Mouse (Mus musculus) spleen, adult 18-20 months (tissue): Measurements from ENCODE around the gene Zfp229.
"Not testable (repeated sequence)": the region's sequence is repeated elsewhere in the genome, so short reads cannot be mapped to it uniquely, and the experiment has no call there.

ENCODE experiments used
- DNase-seq, 2 experiments: peaks; one replicate each; pipeline ENCODE4 v3.0.0; 2022; ENCODE audit warnings: mixed read lengths in 2 of 2

The Zfp229 gene

GRCm38 (mm10) chr17:21730495-21730894, at the start of gene Zfp229:
TSS of gene Zfp229 (plus strand) at chr17:21730795.
- not testable (repeated sequence) for DNase-seq

- DNase-seq = no peak
Observed at GRCm38 (mm10) chr17:21691560-21691959, 39.0 kb upstream of the Zfp229 start, which contains the start of gene Gm10226. TSS of gene Gm10226 (plus strand) at chr17:21691860.

- DNase-seq = no peak
Observed at GRCm38 (mm10) chr17:21693342-21693741, 37.3 kb upstream of the Zfp229 start.

GRCm38 (mm10) chr17:21696073-21696472, 34.5 kb upstream of the Zfp229 start:
- DNase-seq = no peak

- no peak for DNase-seq
Observed at GRCm38 (mm10) chr17:21702281-21703240, 28.0 kb upstream of the Zfp229 start.

GRCm38 (mm10) chr17:21703414-21703813, 27.2 kb upstream of the Zfp229 start:
- DNase-seq = no peak

GRCm38 (mm10) chr17:21707343-21707996, 23.1 kb upstream of the Zfp229 start, which contains the start of gene Zfp760:
TSS of gene Zfp760 (plus strand) at chr17:21707741.
- DNase-seq = peak; percentile 60 to 70

GRCm38 (mm10) chr17:21708401-21708800, 22.2 kb upstream of the Zfp229 start:
- no peak for DNase-seq

GRCm38 (mm10) chr17:21733049-21733448, 2.5 kb downstream of the Zfp229 start:
- DNase-seq = no peak

GRCm38 (mm10) chr17:21733529-21734031, 3.0 kb downstream of the Zfp229 start:
- peak; percentile 31 to 66 for DNase-seq

- DNase-seq = no peak
Observed at GRCm38 (mm10) chr17:21752791-21753190, 22.2 kb downstream of the Zfp229 start.

GRCm38 (mm10) chr17:21753342-21754208, 23.0 kb downstream of the Zfp229 start:
- no peak for DNase-seq

GRCm38 (mm10) chr17:21770336-21770735, 39.7 kb downstream of the Zfp229 start:
- no peak for DNase-seq

- DNase-seq = no peak
Observed at GRCm38 (mm10) chr17:21792256-21792655, 61.7 kb downstream of the Zfp229 start.

- not testable (repeated sequence) for DNase-seq
Observed at GRCm38 (mm10) chr17:21801373-21801772, 70.8 kb downstream of the Zfp229 start.
